Mouse (Mus musculus) brain, adult 10 weeks (tissue): ENCODE results near the gene Lrrc51. TPM values are rescaled to one million over a fixed set of nuclear protein-coding genes. Genes with fewer than 3 reads are reported as not detected.

Experiments
- polyA plus RNA-seq: library from polyadenylated mRNA; stranded (reverse); fragments of 350-450 nt; fragmentation: Illumina TruSeq; extraction: RNeasy Lipid Tissue Mini Kit (QIAGEN cat#74804); gene quantifications from one replicate; pipeline ENCODE4 v1.2.3, GENCODE M21; 2015; ENCODE audit warnings: low read depth, low replicate concordance

The Lrrc51 gene
- polyA plus RNA-seq, result 8.7 TPM

DNA sequence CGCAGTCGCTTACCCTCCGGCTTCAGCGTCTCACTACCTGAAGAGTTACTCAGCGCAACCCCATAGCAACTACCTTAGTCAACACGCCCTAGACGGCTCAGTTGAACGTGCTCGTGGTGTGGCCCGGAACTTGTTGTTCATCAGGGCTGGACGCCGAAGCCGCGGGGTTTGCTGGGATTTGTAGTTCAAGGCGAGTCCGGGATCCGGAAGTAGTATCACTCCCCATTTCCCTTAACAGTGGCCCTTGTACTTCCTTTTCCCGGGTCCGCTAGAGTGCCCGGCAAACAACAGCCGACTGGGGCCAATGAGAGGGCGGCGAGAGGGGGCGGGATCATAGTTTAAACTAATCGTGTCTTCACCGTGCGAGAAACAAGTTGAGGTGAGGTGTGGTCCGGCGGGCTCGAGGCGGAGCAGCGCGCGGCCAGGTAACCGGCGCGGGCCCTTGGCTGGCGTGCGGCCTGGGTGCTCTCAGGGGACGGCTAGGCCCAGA lies at the start of gene Lrrc51, which contains the start of gene Numa1:
Gene Lrrc51 (minus strand): TSS at position 145 of the 490 bp plus-strand sequence.
Gene Numa1 (plus strand): TSS at position 361 of the 490 bp plus-strand sequence.

GRCm38 (mm10) chr7:101906287-101906681 lies 27.4 kb downstream of the Lrrc51 start, which contains the start of gene Tomt:
Gene Tomt (minus strand): TSS chr7:101906359.

DNA sequence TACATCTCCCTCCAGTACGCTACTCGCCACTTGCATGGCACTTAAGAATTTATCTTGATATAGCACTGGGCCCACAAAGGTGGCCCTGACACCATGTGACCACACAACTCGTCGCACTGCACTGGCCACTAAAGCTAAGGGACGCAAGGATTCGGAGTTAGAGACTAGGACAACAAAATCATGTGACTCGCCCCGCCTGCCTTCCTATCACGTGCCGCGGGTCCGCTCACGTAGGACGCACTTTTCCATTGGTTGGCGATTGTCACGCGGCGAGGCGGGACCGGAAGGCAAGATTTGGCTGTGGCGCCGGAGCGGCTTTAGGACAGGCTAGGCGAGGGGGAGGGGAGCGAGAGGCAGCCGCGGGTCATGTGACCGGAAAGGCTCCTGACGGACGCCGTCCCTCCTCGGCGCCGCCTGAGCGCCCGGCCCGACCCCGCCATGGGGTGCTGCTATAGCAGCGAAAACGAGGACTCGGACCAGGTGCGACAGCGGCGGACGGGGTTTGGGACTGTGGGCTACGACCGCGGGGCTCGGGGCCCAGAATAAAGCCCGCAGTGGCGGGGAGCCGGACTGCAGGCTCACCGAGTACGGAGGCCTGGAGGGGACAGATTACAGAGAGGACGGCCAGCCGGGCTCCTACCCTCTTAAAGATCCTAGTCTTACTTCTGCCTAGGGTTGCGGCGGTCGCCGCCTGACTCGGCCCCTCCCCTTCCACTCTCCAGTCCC lies 28.0 kb downstream of the Lrrc51 start, which contains the start of gene Lamtor1:
Gene Lamtor1 (plus strand): TSS at position 344 of the 726 bp plus-strand sequence.

DNA sequence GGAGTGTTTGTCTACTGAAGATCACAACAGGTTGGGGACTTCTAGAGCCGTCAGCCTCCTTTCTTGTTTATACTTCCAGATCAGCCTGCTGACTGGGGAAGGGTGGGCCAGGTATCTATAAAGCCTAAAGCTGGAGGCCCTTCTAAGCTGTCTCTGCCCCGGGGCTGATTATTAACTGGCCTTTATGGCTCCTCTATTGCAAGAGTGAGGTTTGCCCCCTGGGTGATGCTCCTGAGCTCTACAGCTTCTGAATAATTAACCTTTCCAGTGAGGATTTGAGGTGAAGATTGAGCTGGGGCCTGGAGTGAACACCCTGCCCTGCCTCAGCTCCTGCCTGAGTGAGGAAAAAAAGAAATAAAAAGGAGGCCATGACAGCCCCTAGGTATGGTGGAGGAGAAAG lies 63.1 kb downstream of the Lrrc51 start, which contains the start of gene Folr1:
Gene Folr1 (minus strand): TSS at position 160 of the 400 bp plus-strand sequence.

DNA sequence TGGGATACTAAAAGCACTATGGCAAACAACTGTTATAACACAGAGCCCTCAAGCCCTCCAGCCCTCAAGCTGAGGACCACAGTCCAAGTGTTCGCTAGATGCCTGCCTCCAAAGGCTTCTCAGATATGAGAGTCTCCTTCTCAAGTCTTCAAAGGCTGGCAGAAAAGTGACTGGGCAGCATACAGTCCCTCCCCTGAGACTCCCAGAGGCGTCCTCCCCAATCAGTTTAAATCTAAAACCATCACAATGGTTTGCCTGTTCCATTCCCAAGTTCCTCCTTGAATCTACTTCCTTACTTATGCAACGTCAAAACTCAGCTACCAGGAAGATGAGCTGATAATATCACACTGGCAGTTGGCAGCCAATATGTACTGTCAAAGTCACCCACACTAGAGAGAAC lies 70.3 kb downstream of the Lrrc51 start, which contains the start of gene Anapc15:
Gene Anapc15 (plus strand): TSS at position 301 of the 400 bp plus-strand sequence.

Other genes with a start within 250 kb of the Lrrc51 start
- gene Phox2a, start 115.6 kb downstream of the Lrrc51 start, polyA plus RNA-seq, result not detected
- gene Inppl1, start 95.7 kb downstream of the Lrrc51 start, polyA plus RNA-seq, result 20.5 TPM
- gene Folr2, start 76.7 kb downstream of the Lrrc51 start, polyA plus RNA-seq, result 0.83 TPM
- 35.2 TPM for gene Anapc15, start 70.2 kb downstream of the Lrrc51 start, polyA plus RNA-seq
- gene Folr1, start 63.1 kb downstream of the Lrrc51 start, polyA plus RNA-seq, result 15.2 TPM
- gene Lamtor1, start 28.0 kb downstream of the Lrrc51 start, polyA plus RNA-seq, result 170 TPM
- not detected for gene Tomt, start 27.5 kb downstream of the Lrrc51 start, polyA plus RNA-seq
- 47.5 TPM for gene Numa1, start 216 bp upstream of the Lrrc51 start, polyA plus RNA-seq
- gene Il18bp, start 84.8 kb upstream of the Lrrc51 start, polyA plus RNA-seq, result 6.8 TPM
- 45.0 TPM for gene Rnf121, start 131.6 kb upstream of the Lrrc51 start, polyA plus RNA-seq
- gene Xndc1, start 131.6 kb upstream of the Lrrc51 start, polyA plus RNA-seq, result 21.7 TPM
- gene Xntrpc, start 131.8 kb upstream of the Lrrc51 start, polyA plus RNA-seq, result 1.3 TPM
- 0.37 TPM for gene Trpc2, start 149.2 kb upstream of the Lrrc51 start, polyA plus RNA-seq
- not detected for gene Art1, start 167.8 kb upstream of the Lrrc51 start, polyA plus RNA-seq
- 0.40 TPM for gene Art5, start 175.6 kb upstream of the Lrrc51 start, polyA plus RNA-seq
- not detected for gene Chrna10, start 182.9 kb upstream of the Lrrc51 start, polyA plus RNA-seq